Mouse (Mus musculus) MEL (cell line): ENCODE data around the gene Zmiz1. TPM values are rescaled to one million over a fixed set of nuclear protein-coding genes. Genes with fewer than 3 reads are reported as not detected.

ENCODE experiments used
- DNase-seq: peaks from one replicate; pipeline ENCODE4 v3.0.0; 2011; ENCODE audit warnings: low read depth, low spot score
- H3K27ac ChIP-seq: 2 replicates; pipeline ENCODE4 v1.5.1; 2012; ENCODE audit warnings: low read depth, mild to moderate bottlenecking, control low read depth, low read length, moderate library complexity; ENCODE audit not compliant: control insufficient read depth
- H3K27me3 ChIP-seq, 2 experiments: fragments of 150-350 bp in 1 of 2; sonication (generic) in 1 of 2; 2 replicates each; pipeline ENCODE4 v1.6.1; 2012; ENCODE audit warnings: low read length in 2 of 2, mild to moderate bottlenecking in 2 of 2, improper control_type of control experiment in 1 of 2, moderate library complexity in 1 of 2; ENCODE audit not compliant: insufficient read depth in 2 of 2, control insufficient read depth in 1 of 2
- H3K36me3 ChIP-seq, 2 experiments: 2 replicates each; pipeline ENCODE4 v1.6.1; 2012 to 2014; ENCODE audit warnings: low read length in 2 of 2, improper control_type of control experiment in 1 of 2, inconsistent platforms in 1 of 2, mild to moderate bottlenecking in 1 of 2; ENCODE audit not compliant: insufficient read depth in 2 of 2, control insufficient read depth in 1 of 2
- H3K4me1 ChIP-seq, 2 experiments: fragments of 150-350 bp in 1 of 2; sonication (generic) in 1 of 2; 2 replicates each; pipeline ENCODE4 v1.6.1; 2012; ENCODE audit warnings: low read length in 2 of 2, improper control_type of control experiment in 1 of 2, mild to moderate bottlenecking in 1 of 2; ENCODE audit not compliant: insufficient read depth in 2 of 2, control insufficient read depth in 1 of 2
- H3K4me3 ChIP-seq, 2 experiments: fragments of 150-350 bp in 1 of 2; sonication (generic) in 1 of 2; 2 replicates each; pipeline ENCODE4 v1.5.1; 2012; ENCODE audit warnings: low read depth in 2 of 2, low read length in 2 of 2, mild to moderate bottlenecking in 2 of 2, moderate library complexity in 2 of 2, control low read depth in 1 of 2, improper control_type of control experiment in 1 of 2; ENCODE audit not compliant: control insufficient read depth in 1 of 2, insufficient read depth in 1 of 2
- H3K79me2 ChIP-seq: 2 replicates; pipeline ENCODE4 v1.6.1; 2012; ENCODE audit warnings: mild to moderate bottlenecking, low read length, moderate library complexity; ENCODE audit not compliant: control insufficient read depth, poor library complexity, insufficient read depth
- H3K9ac ChIP-seq: 2 replicates; pipeline ENCODE4 v1.6.1; 2012; ENCODE audit warnings: low read depth, mild to moderate bottlenecking, control low read depth, low read length, moderate library complexity; ENCODE audit not compliant: control insufficient read depth, poor library complexity, severe bottlenecking
- H3K9me3 ChIP-seq: fragments of 150-350 bp; sonication (generic); replicated peaks from 2 replicates; pipeline ENCODE4 v1.6.1; 2012; ENCODE audit warnings: mild to moderate bottlenecking, low read length, improper control_type of control experiment, moderate library complexity; ENCODE audit not compliant: insufficient read depth
- CTCF ChIP-seq, 3 experiments: IDR thresholded peaks in 2 of 3; conservative IDR thresholded peaks in 1 of 3; 2 replicates each; pipeline ENCODE4 v1.5.1; 2011 to 2012; ENCODE audit warnings: low read length in 3 of 3, low read depth in 2 of 3, mild to moderate bottlenecking in 2 of 3, improper control_type of control experiment in 1 of 3, inconsistent platforms in 1 of 3, mixed read lengths in 1 of 3, moderate library complexity in 1 of 3; ENCODE audit not compliant: control insufficient read depth in 1 of 3, insufficient read depth in 1 of 3, poor library complexity in 1 of 3, severe bottlenecking in 1 of 3
- E2F4 ChIP-seq: IDR thresholded peaks from 2 replicates; pipeline ENCODE4 v1.6.1; 2011; ENCODE audit warnings: low read depth, low read length, improper control_type of control experiment, borderline replicate concordance
- ELF1 ChIP-seq: IDR thresholded peaks from 2 replicates; pipeline ENCODE4 v1.6.1; 2014; ENCODE audit warnings: low read depth, mild to moderate bottlenecking, inconsistent platforms, low read length, improper control_type of control experiment, moderate library complexity
- EP300 ChIP-seq, 2 experiments: IDR thresholded peaks; 2 replicates each; pipeline ENCODE4 v1.6.1; 2011; ENCODE audit warnings: improper control_type of control experiment in 2 of 2, low read length in 2 of 2, low read depth in 1 of 2, mild to moderate bottlenecking in 1 of 2
- GATA1 ChIP-seq: IDR thresholded peaks from 2 replicates; pipeline ENCODE4 v1.6.1; 2011; ENCODE audit warnings: low read depth, low read length, improper control_type of control experiment
- MYB ChIP-seq: IDR thresholded peaks from 2 replicates; pipeline ENCODE4 v1.6.1; 2011; ENCODE audit warnings: mild to moderate bottlenecking, low read depth, low read length, improper control_type of control experiment
- NRF1 ChIP-seq: IDR thresholded peaks from 2 replicates; pipeline ENCODE4 v1.6.1; 2014; ENCODE audit warnings: low read depth, mild to moderate bottlenecking, inconsistent platforms, low read length, improper control_type of control experiment, moderate library complexity; ENCODE audit not compliant: poor library complexity, insufficient read depth, severe bottlenecking
- RAD21 ChIP-seq: IDR thresholded peaks from 2 replicates; pipeline ENCODE4 v1.6.1; 2011; ENCODE audit warnings: mild to moderate bottlenecking, low read depth, low read length, improper control_type of control experiment
- RCOR1 ChIP-seq: IDR thresholded peaks from 2 replicates; pipeline ENCODE4 v1.6.1; 2012; ENCODE audit warnings: low read depth, mild to moderate bottlenecking, inconsistent platforms, low read length, improper control_type of control experiment
- SIN3A ChIP-seq: IDR thresholded peaks from 2 replicates; pipeline ENCODE4 v1.6.1; 2012; ENCODE audit warnings: low read length, improper control_type of control experiment, inconsistent platforms
- SMC3 ChIP-seq: IDR thresholded peaks from 2 replicates; pipeline ENCODE4 v1.6.1; 2011; ENCODE audit warnings: low read depth, low read length, improper control_type of control experiment
- UBTF ChIP-seq: IDR thresholded peaks from 2 replicates; pipeline ENCODE4 v1.6.1; 2012; ENCODE audit warnings: low read depth, mild to moderate bottlenecking, inconsistent platforms, low read length, improper control_type of control experiment, moderate library complexity, borderline replicate concordance; ENCODE audit not compliant: insufficient read depth
- USF1 ChIP-seq: IDR thresholded peaks from 2 replicates; pipeline ENCODE4 v1.6.1; 2014; ENCODE audit warnings: low read depth, mild to moderate bottlenecking, inconsistent platforms, low read length, improper control_type of control experiment, moderate library complexity
- USF2 ChIP-seq, 2 experiments: IDR thresholded peaks; 2 replicates each; pipeline ENCODE4 v1.6.1; 2011 to 2012; ENCODE audit warnings: improper control_type of control experiment in 2 of 2, low read length in 2 of 2, borderline replicate concordance in 1 of 2, inconsistent platforms in 1 of 2, low read depth in 1 of 2, mild to moderate bottlenecking in 1 of 2; ENCODE audit not compliant: insufficient read depth in 1 of 2
- ZKSCAN1 ChIP-seq: IDR thresholded peaks from 2 replicates; pipeline ENCODE4 v1.6.1; 2012; ENCODE audit warnings: low read depth, mild to moderate bottlenecking, inconsistent platforms, low read length, improper control_type of control experiment, moderate library complexity
- ZMIZ1 ChIP-seq: IDR thresholded peaks from 2 replicates; pipeline ENCODE4 v1.6.1; 2012; ENCODE audit warnings: low read depth, mild to moderate bottlenecking, inconsistent platforms, low read length, improper control_type of control experiment, moderate library complexity
- ZNF384 ChIP-seq: IDR thresholded peaks from 2 replicates; pipeline ENCODE4 v1.6.1; 2012; ENCODE audit warnings: low read depth, mild to moderate bottlenecking, inconsistent platforms, low read length, improper control_type of control experiment
- polyA plus RNA-seq, 2 experiments: library from polyadenylated mRNA; stranded (reverse) in 1 of 2; unstranded in 1 of 2; fragments of >175 nt in 1 of 2; fragments of >200 nt in 1 of 2; gene quantifications; 2 replicates each; pipeline versions ENCODE4 v1.2.1 to v1.2.4; 2012; ENCODE audit warnings: low replicate concordance in 2 of 2, low read depth in 1 of 2; ENCODE audit not compliant: insufficient read length in 2 of 2, insufficient read depth in 1 of 2, missing spikeins in 1 of 2
- total RNA-seq: library from RNA; depleted of rRNA; stranded (reverse); fragments of 300-350 nt; gene quantifications from 2 replicates; pipeline ENCODE4 v1.2.3, GENCODE M21; 2012

Gene Zmiz1
- total and polyA plus RNA-seq, 3 experiments, result 2.7 to 19.9 TPM; not detected in 1

GRCm38 (mm10) chr14:25497596-25497995 lies 38.6 kb downstream of the Zmiz1 start:
- H3K36me3 ChIP-seq, result peaks cover 0 to 5% of the 10 kb centered on the region in 2 experiments; a peak in 3 of 4 replicates
- H3K9ac ChIP-seq, result no peak overlapping the region
- DNase-seq, result no peak
- H3K27ac ChIP-seq, result no peak overlapping the region
- no peaks in the 10 kb centered on the region for H3K9me3 ChIP-seq
- TF ChIP-seq ELF1, result no peak
- TF ChIP-seq SMC3, result no peak
- no peak for TF ChIP-seq RAD21
- TF ChIP-seq NRF1, result no peak
- TF ChIP-seq EP300 (IDR thresholded peaks at IDR 0.05; ENCODE audit: low read depth in 1 of 2, low read length in 2 of 2), result no peak
- TF ChIP-seq SIN3A, result no peak
- no peak for TF ChIP-seq USF2 (IDR thresholded peaks at IDR 0.05; ENCODE audit: borderline replicate concordance in 1 of 2, insufficient read depth in 1 of 2, low read depth in 1 of 2, low read length in 2 of 2)
- no peak for TF ChIP-seq CTCF (IDR thresholded peaks at IDR 0.05 in 2 of 3, conservative IDR thresholded peaks at IDR 0.05 in 1 of 3; ENCODE audit: control insufficient read depth in 1 of 3, insufficient read depth in 1 of 3, low read depth in 2 of 3, low read length in 3 of 3, poor library complexity in 1 of 3, severe bottlenecking in 1 of 3)
- TF ChIP-seq ZMIZ1, result no peak
- peaks cover 0 to 16% of the 10 kb centered on the region in 2 experiments for H3K4me1 ChIP-seq
- H3K27me3 ChIP-seq, result no peaks in the 10 kb centered on the region
- peaks cover 1% of the 10 kb centered on the region; the same call in 1 of the 2 replicates for H3K79me2 ChIP-seq
- no peak overlapping the region for H3K4me3 ChIP-seq

- DNase-seq, result no peak
- H3K4me3 ChIP-seq, result no peak overlapping the region
- peaks cover 0 to 5% of the 10 kb centered on the region in 2 experiments; a peak in 2 of 4 replicates for H3K36me3 ChIP-seq
- H3K27me3 ChIP-seq, result no peaks in the 10 kb centered on the region
- TF ChIP-seq ZNF384 (no peak), GATA1 (no peak), E2F4 (no peak), USF1 (no peak), USF2 (IDR thresholded peaks at IDR 0.05; ENCODE audit: borderline replicate concordance in 1 of 2, insufficient read depth in 1 of 2, low read depth in 1 of 2, low read length in 2 of 2) (no peak), SMC3 (no peak), MYB (no peak), UBTF (no peak), ZKSCAN1 (no peak), RCOR1 (no peak)
- peaks cover 1% of the 10 kb centered on the region; the same call in 1 of the 2 replicates for H3K79me2 ChIP-seq
- peaks cover 0 to 14% of the 10 kb centered on the region in 2 experiments; a peak in 2 of 4 replicates for H3K4me1 ChIP-seq
- no peaks in the 10 kb centered on the region for H3K9me3 ChIP-seq
- H3K9ac ChIP-seq, result no peak overlapping the region
- H3K27ac ChIP-seq, result no peak overlapping the region
These were observed 39.4 kb downstream of the Zmiz1 start for GRCm38 (mm10) chr14:25498367-25498766.
